Mouse (Mus musculus) erythroblast, embryonic 14.5 days (primary cell): ENCODE data around the gene Dennd5a.

ENCODE experiments used
- GATA1 ChIP-seq: IDR thresholded peaks from 2 replicates; pipeline ENCODE4 v1.6.1; 2012; ENCODE audit warnings: low read length, inconsistent platforms, mixed read lengths
- TAL1 ChIP-seq: IDR thresholded peaks from 3 replicates; pipeline ENCODE4 v1.6.1; 2012; ENCODE audit warnings: low read length, inconsistent platforms, mixed read lengths

- TF ChIP-seq GATA1 (0 out of 2 replicates have a peak, but pooled peaks have one; percentile 13), TAL1 (no peak)
Measured at GRCm38 (mm10) chr7:109986133-109986669, 25.9 kb upstream of the Dennd5a start.
